Mouse (Mus musculus) spleen, adult 2 months (tissue): ENCODE results near the gene Dcst1. TPM values are rescaled to one million over a fixed set of nuclear protein-coding genes. Genes with fewer than 3 reads are reported as not detected.

ENCODE experiments used
- DNase-seq, 2 experiments: peaks; one replicate each; pipeline versions ENCODE4 v3.0.0 to v3.0.0-alpha.2; 2012 to 2021; ENCODE audit warnings: low spot score in 2 of 2, low read depth in 1 of 2
- H3K27ac ChIP-seq: fragments of 200-500 bp; 2 replicates; pipeline ENCODE4 v1.5.1; 2012; ENCODE audit warnings: low read length, inconsistent platforms; ENCODE audit not compliant: insufficient read depth
- H3K27me3 ChIP-seq: fragments of 200-500 bp; 2 replicates; pipeline ENCODE4 v1.6.1; 2012; ENCODE audit warnings: mild to moderate bottlenecking, moderate library complexity, low read length, inconsistent platforms; ENCODE audit not compliant: control insufficient read depth, insufficient read depth
- H3K36me3 ChIP-seq: fragments of 200-500 bp; 2 replicates; pipeline ENCODE4 v1.6.1; 2012; ENCODE audit warnings: mild to moderate bottlenecking, low read length, inconsistent platforms; ENCODE audit not compliant: control insufficient read depth, insufficient read depth
- H3K4me1 ChIP-seq: fragments of 200-500 bp; 2 replicates; pipeline ENCODE4 v1.6.1; 2011; ENCODE audit warnings: inconsistent platforms; ENCODE audit not compliant: control insufficient read depth, insufficient read depth, insufficient read length
- H3K4me3 ChIP-seq: fragments of 200-500 bp; 2 replicates; pipeline ENCODE4 v1.5.1; 2011; ENCODE audit warnings: mild to moderate bottlenecking, inconsistent platforms; ENCODE audit not compliant: insufficient read depth, insufficient read length; ENCODE audit errors: extremely low read depth
- CTCF ChIP-seq: fragments of 200-500 bp; IDR thresholded peaks from 2 replicates; pipeline ENCODE4 v1.5.1; 2011; ENCODE audit warnings: mild to moderate bottlenecking, inconsistent platforms; ENCODE audit not compliant: insufficient read depth, insufficient read length, insufficient replicate concordance; ENCODE audit errors: extremely low read depth
- POLR2A ChIP-seq: fragments of 200-500 bp; IDR thresholded peaks from 2 replicates; pipeline ENCODE4 v1.6.1; 2011; ENCODE audit warnings: low read depth, low read length, inconsistent platforms
- WGBS: fragments of 180-500 bp; shearing (Covaris S2); methylation state at CpG from one replicate; pipeline ENCODE4 v1.1.7; 2018; 5-methylcytosine and 5-hydroxymethylcytosine counted together
- polyA plus RNA-seq: library from polyadenylated mRNA; depleted of rRNA; stranded (reverse); fragments of >200 nt; gene quantifications from 2 replicates; pipeline ENCODE4 v1.2.3, GENCODE M21; 2012

Gene Dcst1
- polyA plus RNA-seq, 1 experiment, result 0.29 TPM

- peaks cover 27% of the 10 kb centered on the region for H3K4me1 ChIP-seq
- WGBS, result 85% methylated on average over 8 of the region's 8 CpGs
- DNase-seq, result no peak
These were observed 46.7 kb downstream of the Dcst1 start for GRCm38 (mm10) chr3:89318316-89318715.

GRCm38 (mm10) chr3:89317246-89317645 is 47.8 kb downstream of the Dcst1 start:
- WGBS, result 75% methylated on average over 5 of the region's 6 CpGs
- H3K27me3 ChIP-seq, result peaks cover 31% of the 10 kb centered on the region
- no peak overlapping the region for H3K27ac ChIP-seq
- H3K4me3 ChIP-seq, result no peak overlapping the region
- H3K4me1 ChIP-seq, result peaks cover 27% of the 10 kb centered on the region
- no peak for DNase-seq
- no peaks in the 10 kb centered on the region for H3K36me3 ChIP-seq
- no peak for TF ChIP-seq POLR2A
- TF ChIP-seq CTCF, result no peak

More at GRCm38 (mm10) chr3:89318316-89318715, 46.7 kb downstream of the Dcst1 start:
- no peak overlapping the region for H3K27ac ChIP-seq
- no peak overlapping the region for H3K4me3 ChIP-seq
- H3K36me3 ChIP-seq, result no peaks in the 10 kb centered on the region
- TF ChIP-seq CTCF, result no peak
- TF ChIP-seq POLR2A, result no peak
- H3K27me3 ChIP-seq, result peaks cover 37% of the 10 kb centered on the region

- Histone ChIP-seq H3K4me1 (peaks cover 26% of the 10 kb centered on the region), H3K36me3 (no peaks in the 10 kb centered on the region), H3K27me3 (peaks cover 31% of the 10 kb centered on the region), H3K4me3 (no peak overlapping the region), H3K27ac (no peak overlapping the region)
- DNase-seq, result peak in 1 of 2 experiments; percentile 74
- TF ChIP-seq CTCF, result peak; percentile 80; the same call in 1 of the 2 replicates
- no peak for TF ChIP-seq POLR2A
- WGBS, result 1% methylated on average over 4 of the region's 4 CpGs
These were observed 48.2 kb downstream of the Dcst1 start for GRCm38 (mm10) chr3:89316833-89317232.

- whole genome bisulfite sequencing, result 16% methylated on average over 40 of the region's 40 CpGs
- Histone ChIP-seq H3K4me3 (no peak overlapping the region), H3K27ac (no peak overlapping the region), H3K36me3 (no peaks in the 10 kb centered on the region), H3K4me1 (peaks cover 21% of the 10 kb centered on the region), H3K27me3 (peaks cover 25% of the 10 kb centered on the region)
- TF ChIP-seq POLR2A (no peak), CTCF (no peak)
- no peak for DNase-seq
These were observed 48.9 kb downstream of the Dcst1 start for GRCm38 (mm10) chr3:89315930-89316831.

DNA sequence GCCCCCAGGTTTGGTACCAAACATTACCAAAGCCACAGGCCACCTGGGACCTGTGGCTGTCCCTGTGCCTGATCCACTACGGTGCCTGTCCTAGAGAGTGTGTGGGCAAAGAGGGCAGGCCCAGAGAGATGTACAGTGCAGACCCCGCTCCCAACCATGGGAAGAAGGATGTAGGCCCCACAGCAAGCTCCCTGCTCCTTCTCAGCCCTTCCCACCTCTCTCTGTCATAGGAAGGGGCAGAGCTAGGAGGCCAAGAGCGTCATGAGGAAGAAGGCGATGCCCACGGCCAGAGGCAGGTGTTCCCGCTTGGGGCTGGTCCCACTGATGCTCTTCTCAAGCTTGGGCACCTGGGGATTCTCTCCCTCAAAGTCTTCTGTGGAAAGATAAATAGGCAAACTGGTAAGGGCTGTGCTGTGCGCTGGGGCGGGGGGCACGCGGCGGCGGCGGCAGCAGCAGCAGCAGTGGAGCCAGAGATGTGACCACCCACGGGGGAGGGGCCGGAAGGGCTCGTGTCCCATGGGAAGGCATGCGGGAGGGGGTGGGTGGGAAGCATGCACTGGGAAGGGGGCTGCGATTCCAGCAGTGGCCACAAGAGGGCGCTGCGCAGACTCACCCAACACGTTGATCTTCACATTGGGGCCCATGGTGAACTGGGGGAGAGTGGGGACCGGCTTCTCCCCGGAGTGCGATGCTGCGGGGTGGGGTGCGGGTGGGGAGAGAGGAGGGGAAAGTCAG is 49.7 kb downstream of the Dcst1 start:
- no peak for TF ChIP-seq POLR2A
- peak; percentile 94 for TF ChIP-seq CTCF
- no peak overlapping the region for H3K27ac ChIP-seq
- peak in 1 of 2 experiments; percentile 51 for DNase-seq
- H3K36me3 ChIP-seq, result no peaks in the 10 kb centered on the region
- H3K27me3 ChIP-seq, result peaks cover 17% of the 10 kb centered on the region
- H3K4me1 ChIP-seq, result peaks cover 13% of the 10 kb centered on the region
- 8% methylated on average over 26 of the region's 26 CpGs for WGBS
- H3K4me3 ChIP-seq, result no peak overlapping the region

DNA sequence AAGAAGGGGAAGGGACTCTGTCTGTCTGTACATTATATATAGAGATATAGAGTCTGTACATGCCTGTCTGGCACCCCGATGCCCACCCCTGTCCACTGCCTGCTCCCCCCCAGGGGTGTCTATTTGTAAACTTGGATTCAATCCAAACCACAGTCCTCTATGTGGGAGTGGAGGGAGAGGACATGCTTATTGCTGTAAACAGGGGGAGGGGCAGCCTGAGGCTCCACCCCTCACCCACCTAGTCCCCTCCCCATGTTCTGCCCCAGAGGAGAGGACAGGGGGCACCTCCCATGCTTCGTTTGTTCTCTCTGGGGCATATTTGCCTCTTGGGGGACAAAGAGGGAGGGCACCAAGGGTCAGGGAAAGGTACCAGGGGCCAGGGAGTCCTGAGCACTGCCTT is 50.3 kb downstream of the Dcst1 start:
- Histone ChIP-seq H3K27me3 (peaks cover 12% of the 10 kb centered on the region), H3K4me3 (no peak overlapping the region), H3K36me3 (no peaks in the 10 kb centered on the region), H3K4me1 (peaks cover 12% of the 10 kb centered on the region), H3K27ac (no peak overlapping the region)
- WGBS, result 50% methylated on average over 2 of the region's 2 CpGs
- no peak for TF ChIP-seq POLR2A
- no peak for TF ChIP-seq CTCF
- DNase-seq, result no peak

- no peak for TF ChIP-seq POLR2A
- TF ChIP-seq CTCF, result no peak
- no peak overlapping the region for H3K27ac ChIP-seq
- peaks cover 8% of the 10 kb centered on the region for H3K27me3 ChIP-seq
- no peaks in the 10 kb centered on the region for H3K36me3 ChIP-seq
- peaks cover 8% of the 10 kb centered on the region for H3K4me1 ChIP-seq
- no peak overlapping the region for H3K4me3 ChIP-seq
- no peak for DNase-seq
- WGBS, result 63% methylated on average over 5 of the region's 5 CpGs
These were observed 50.7 kb downstream of the Dcst1 start for GRCm38 (mm10) chr3:89314340-89314739.
